Mouse (Mus musculus) cortical plate, adult 2 months (tissue): ENCODE data around the gene Tmem184b.

Source experiments
- CTCF ChIP-seq: fragments of 200-500 bp; IDR thresholded peaks from 2 replicates; pipeline ENCODE4 v1.5.1; 2011; ENCODE audit warnings: mild to moderate bottlenecking, control low read depth, low read length; ENCODE audit not compliant: insufficient read depth; ENCODE audit errors: extremely low read depth
- POLR2A ChIP-seq: fragments of 200-500 bp; IDR thresholded peaks from 2 replicates; pipeline ENCODE4 v1.6.1; 2011; ENCODE audit warnings: mild to moderate bottlenecking, low read length, control low read depth; ENCODE audit not compliant: insufficient read depth; ENCODE audit errors: extremely low read depth

GRCm38 (mm10) chr15:79428616-79429015 is 25.2 kb upstream of the Tmem184b start:
- no peak for TF ChIP-seq CTCF
- TF ChIP-seq POLR2A, result no peak
